Mouse (Mus musculus) forebrain, embryonic 15.5 days (tissue): ENCODE data around the gene Zkscan8. TPM values are rescaled to one million over a fixed set of nuclear protein-coding genes. Genes with fewer than 3 reads are reported as not detected.
"Not testable (repeated sequence)": the region's sequence is repeated elsewhere in the genome, so short reads cannot be mapped to it uniquely, and the experiment has no call there.

Source experiments
- ATAC-seq: fragments of 200-750 bp; cut with Nextera tagmentation; replicated peaks from 2 replicates; pipeline ENCODE4 v1.8.0; 2017; ENCODE audit warnings: mild to moderate bottlenecking, moderate TSS enrichment, moderate library complexity
- H3K27ac ChIP-seq: fragments of 300-500 bp; sonication (generic); replicated peaks from 2 replicates; pipeline ENCODE4 v1.5.1; 2015; ENCODE audit warnings: mild to moderate bottlenecking, inconsistent platforms
- H3K27me3 ChIP-seq: fragments of 300-500 bp; sonication (generic); 2 replicates; pipeline ENCODE4 v1.6.1; 2015; ENCODE audit warnings: inconsistent platforms
- H3K36me3 ChIP-seq: fragments of 300-500 bp; sonication (generic); 2 replicates; pipeline ENCODE4 v1.6.1; 2015; ENCODE audit warnings: mild to moderate bottlenecking, inconsistent platforms
- H3K4me1 ChIP-seq: fragments of 300-500 bp; sonication (generic); 2 replicates; pipeline ENCODE4 v1.6.1; 2015; ENCODE audit warnings: inconsistent platforms
- H3K4me2 ChIP-seq: fragments of 300-500 bp; sonication (generic); replicated peaks from 2 replicates; pipeline ENCODE4 v1.6.1; 2015; ENCODE audit warnings: mild to moderate bottlenecking, inconsistent platforms
- H3K4me3 ChIP-seq: fragments of 300-500 bp; sonication (generic); 2 replicates; pipeline ENCODE4 v1.5.1; 2015; ENCODE audit warnings: mild to moderate bottlenecking, inconsistent platforms
- H3K9ac ChIP-seq: fragments of 300-500 bp; sonication (generic); replicated peaks from 2 replicates; pipeline ENCODE4 v1.6.1; 2015; ENCODE audit warnings: mild to moderate bottlenecking, inconsistent platforms
- H3K9me3 ChIP-seq: fragments of 300-500 bp; sonication (generic); 2 replicates; pipeline ENCODE4 v1.6.1; 2016; ENCODE audit warnings: inconsistent platforms
- WGBS: fragments of 180-500 bp; shearing (Covaris S2); methylation state at CpG from one replicate; pipeline ENCODE4 v1.1.7; 2015; ENCODE audit warnings: mixed read lengths; 5-methylcytosine and 5-hydroxymethylcytosine counted together
- polyA plus RNA-seq: library from polyadenylated mRNA; unstranded; fragments of >200 nt; fragmentation: Nextera tagmentation; extraction: Ambion mirVana; gene quantifications from 2 replicates; pipeline ENCODE4 v1.2.1, GENCODE M21; 2015

The Zkscan8 gene
- polyA plus RNA-seq, 1 experiment from 2014 or later: 5.4 TPM

GRCm38 (mm10) chr13:21478759-21479670, 51.9 kb downstream of the Zkscan8 start, which contains the start of the genes Zkscan4 and Gm10065:
Zkscan4 (plus strand) TSS chr13:21478907.
Gm10065 (minus strand) TSS chr13:21479441.
- peak within 1 kb of the TSS; percentile 64 for H3K4me2 ChIP-seq
- 5% methylated on average over 30 of the region's 31 CpGs for WGBS
- H3K27me3 ChIP-seq, H3K9me3 ChIP-seq, H3K4me1 ChIP-seq, H3K36me3 ChIP-seq: not testable (repeated sequence)
- peak within 1 kb of the TSS; percentile 49 for H3K4me3 ChIP-seq
- H3K9ac ChIP-seq: peak within 1 kb of the TSS; percentile 63
- peak; percentile 88 for ATAC-seq
- peak within 1 kb of the TSS; percentile 72 for H3K27ac ChIP-seq

GRCm38 (mm10) chr13:21472427-21472826, 58.5 kb downstream of the Zkscan8 start:
- no peak for ATAC-seq
- WGBS: 20% methylated on average over 4 of the region's 4 CpGs

GRCm38 (mm10) chr13:21469097-21469496, 61.8 kb downstream of the Zkscan8 start:
- no peaks in the 10 kb centered on the region; the same call in 1 of the 2 replicates for H3K4me1 ChIP-seq
- 15% methylated on average over 9 of the region's 9 CpGs for WGBS
- H3K36me3 ChIP-seq: no peaks in the 10 kb centered on the region
- no peaks in the 10 kb centered on the region for H3K9me3 ChIP-seq
- peak overlapping the region; percentile 70 for H3K4me2 ChIP-seq
- no peak overlapping the region for H3K9ac ChIP-seq
- H3K27me3 ChIP-seq: peaks cover 11% of the 10 kb centered on the region
- peak overlapping the region; percentile 54 for H3K4me3 ChIP-seq
- no peak overlapping the region for H3K27ac ChIP-seq
- 0 out of 2 replicates have a peak, but pooled peaks have one; percentile 8 for ATAC-seq

More at GRCm38 (mm10) chr13:21472427-21472826, 58.5 kb downstream of the Zkscan8 start:
- Histone ChIP-seq H3K9ac (no peak overlapping the region), H3K27ac (no peak overlapping the region), H3K4me2 (no peak overlapping the region), H3K27me3 (peaks cover 11% of the 10 kb centered on the region), H3K36me3 (no peaks in the 10 kb centered on the region), H3K4me3 (no peak overlapping the region), H3K9me3 (no peaks in the 10 kb centered on the region), H3K4me1 (no peaks in the 10 kb centered on the region; the same call in 1 of the 2 replicates)

- Histone ChIP-seq H3K4me3 (peak within 1 kb of the TSS; percentile 54), H3K36me3 (no peaks in the 10 kb centered on the region), H3K9me3 (no peaks in the 10 kb centered on the region), H3K4me2 (peak within 1 kb of the TSS; percentile 70), H3K27ac (peak within 1 kb of the TSS; percentile 53), H3K27me3 (peaks cover 11% of the 10 kb centered on the region), H3K4me1 (no peaks in the 10 kb centered on the region; the same call in 1 of the 2 replicates), H3K9ac (peak within 1 kb of the TSS; percentile 62)
- WGBS: under 1% methylated on average over 54 of the region's 54 CpGs
- ATAC-seq: peak; percentile 99
Measured at GRCm38 (mm10) chr13:21468061-21469019, 62.6 kb downstream of the Zkscan8 start, which contains the start of gene Nkapl. Nkapl (minus strand) TSS chr13:21468509.

GRCm38 (mm10) chr13:21467336-21467735, 63.6 kb downstream of the Zkscan8 start:
- Histone ChIP-seq H3K4me1 (no peaks in the 10 kb centered on the region; the same call in 1 of the 2 replicates), H3K36me3 (no peaks in the 10 kb centered on the region), H3K9ac (no peak overlapping the region), H3K4me2 (no peak overlapping the region), H3K27me3 (peaks cover 11% of the 10 kb centered on the region), H3K9me3 (no peaks in the 10 kb centered on the region), H3K27ac (no peak overlapping the region), H3K4me3 (peak overlapping the region; percentile 54; the same call in 1 of the 2 replicates)
- ATAC-seq: no peak
- 89% methylated on average over 10 of the region's 10 CpGs for WGBS

Other genes with a start within 250 kb of the Zkscan8 start
- gene Gpx5, start 238.4 kb downstream of the Zkscan8 start, polyA plus RNA-seq: not detected in 2 replicates
- gene Gpx6, start 219.0 kb downstream of the Zkscan8 start, polyA plus RNA-seq: not detected in 2 replicates
- gene Olfr1367, start 184.2 kb downstream of the Zkscan8 start, polyA plus RNA-seq: not detected in 2 replicates
- 16.4 and 16.7 TPM in 2 replicates for gene Zscan12, start 168.3 kb downstream of the Zkscan8 start, polyA plus RNA-seq
- 94.1 and 98.8 TPM in 2 replicates for gene Zkscan3, start 128.4 kb downstream of the Zkscan8 start, polyA plus RNA-seq
- gene Pgbd1, start 90.1 kb downstream of the Zkscan8 start, polyA plus RNA-seq: 2.8 and 3.5 TPM in 2 replicates
- gene Zscan26, start 77.4 kb downstream of the Zkscan8 start, polyA plus RNA-seq: 19.3 and 20.8 TPM in 2 replicates
- 3.4 and 3.5 TPM in 2 replicates for gene Nkapl, start 62.6 kb downstream of the Zkscan8 start, polyA plus RNA-seq
- gene Zkscan4, start 52.2 kb downstream of the Zkscan8 start, polyA plus RNA-seq: 9.4 and 11.0 TPM in 2 replicates
- gene Gm10065, start 51.7 kb downstream of the Zkscan8 start, polyA plus RNA-seq: not detected in 2 replicates
- gene AK157302, start 35.9 kb downstream of the Zkscan8 start, polyA plus RNA-seq: 0.23 and 0.24 TPM in 2 replicates
- 4.5 and 8.2 TPM in 2 replicates for gene Gm11273, start 29.7 kb downstream of the Zkscan8 start, polyA plus RNA-seq
- 0.14 and 0.28 TPM in 2 replicates for gene Olfr1366, start 11.7 kb upstream of the Zkscan8 start, polyA plus RNA-seq
- 0.06 TPM in 1 of 2 replicates, not detected in the other for gene Olfr1535, start 28.8 kb upstream of the Zkscan8 start, polyA plus RNA-seq
- gene Olfr1364, start 50.6 kb upstream of the Zkscan8 start, polyA plus RNA-seq: not detected in 2 replicates
- not detected in 2 replicates for gene Olfr1362, start 82.9 kb upstream of the Zkscan8 start, polyA plus RNA-seq
- 0.08 TPM in 1 of 2 replicates, not detected in the other for gene Olfr11, start 111.4 kb upstream of the Zkscan8 start, polyA plus RNA-seq
- not detected in 2 replicates for gene Olfr1361, start 132.3 kb upstream of the Zkscan8 start, polyA plus RNA-seq
- not detected in 2 replicates for gene Olfr1360, start 146.3 kb upstream of the Zkscan8 start, polyA plus RNA-seq
- not detected in 2 replicates for gene Olfr1359, start 167.0 kb upstream of the Zkscan8 start, polyA plus RNA-seq
- gene Hist1h2bl, start 185.0 kb upstream of the Zkscan8 start, polyA plus RNA-seq: 2.2 TPM in 1 of 2 replicates, not detected in the other
- gene Hist1h2ai, start 185.3 kb upstream of the Zkscan8 start, polyA plus RNA-seq: 10.1 and 26.0 TPM in 2 replicates
- 10.8 and 11.6 TPM in 2 replicates for gene Hist1h3h, start 186.5 kb upstream of the Zkscan8 start, polyA plus RNA-seq
- gene Hist1h2bm, start 190.9 kb upstream of the Zkscan8 start, polyA plus RNA-seq: 2.1 and 2.6 TPM in 2 replicates
- 0.83 and 1.5 TPM in 2 replicates for gene Hist1h4j, start 203.9 kb upstream of the Zkscan8 start, polyA plus RNA-seq
- gene Hist1h4k, start 219.4 kb upstream of the Zkscan8 start, polyA plus RNA-seq: 2.3 and 3.3 TPM in 2 replicates
- 21.2 and 26.2 TPM in 2 replicates for gene Hist1h2ak, start 222.7 kb upstream of the Zkscan8 start, polyA plus RNA-seq
- 1.2 and 2.6 TPM in 2 replicates for gene Hist1h2bn, start 223.0 kb upstream of the Zkscan8 start, polyA plus RNA-seq
- gene Hist1h1b, start 249.5 kb upstream of the Zkscan8 start, polyA plus RNA-seq: 9.6 and 13.7 TPM in 2 replicates